Mouse (Mus musculus) stomach, postnatal 0 days (tissue): ENCODE data around the gene Ext2.

Experiments used
- CTCF ChIP-seq: IDR thresholded peaks from 2 replicates; pipeline ENCODE4 v1.5.1; 2016; ENCODE audit warnings: antibody characterized with exemption, low read depth, mild to moderate bottlenecking, moderate library complexity
- EP300 ChIP-seq: optimal IDR thresholded peaks from 2 replicates; pipeline ENCODE3; 2016; ENCODE audit warnings: antibody characterized with exemption

- TF ChIP-seq CTCF = no peak
- no peak for TF ChIP-seq EP300
Observed at GRCm38 (mm10) chr2:93665472-93665871, 156.9 kb downstream of the Ext2 start.
